Mouse (Mus musculus): Measurements from ENCODE around the gene Akap11.

GRCm38 (mm10) chr14:78535366-78535765, 1.2 kb downstream of the Akap11 start:
- no peak for TF ChIP-seq CTCF (IDR thresholded peaks at IDR 0.05; ENCODE audit: low read depth)
- no peak for TF ChIP-seq EP300 (IDR thresholded peaks at IDR 0.05; ENCODE audit: low read depth)
